Mouse (Mus musculus) C2C12 (cell line): ENCODE data around the gene Sppl2b. TPM values are rescaled to one million over a fixed set of nuclear protein-coding genes. Genes with fewer than 3 reads are reported as not detected.
"Not testable (repeated sequence)": the region's sequence is repeated elsewhere in the genome, so short reads cannot be mapped to it uniquely, and the experiment has no call there.

Experiments
- H3K27me3 ChIP-seq: one replicate; pipeline ENCODE4 v1.6.1; 2011; ENCODE audit not compliant: control insufficient read depth, insufficient read depth, insufficient read length
- H3K36me3 ChIP-seq: one replicate; pipeline ENCODE4 v1.6.1; 2011; ENCODE audit not compliant: control insufficient read depth, insufficient read depth
- H3K4me3 ChIP-seq: one replicate; pipeline ENCODE4 v1.5.1; 2011; ENCODE audit warnings: mild to moderate bottlenecking, control low read depth; ENCODE audit not compliant: poor library complexity, insufficient read depth, severe bottlenecking
- H3K79me2 ChIP-seq: one replicate; pipeline ENCODE4 v1.6.1; 2011; ENCODE audit not compliant: control insufficient read depth, insufficient read depth
- H3K79me3 ChIP-seq: one replicate; pipeline ENCODE4 v1.6.1; 2011; ENCODE audit warnings: low read depth, control low read depth
- H3ac ChIP-seq: one replicate; pipeline ENCODE3; 2011; ENCODE audit warnings: low read depth; ENCODE audit not compliant: control insufficient read depth, insufficient read length
- CEBPB ChIP-seq: IDR thresholded peaks from one replicate; pipeline ENCODE4 v1.6.1; 2011; ENCODE audit warnings: low read depth, mild to moderate bottlenecking, control low read depth, moderate library complexity
- CTCF ChIP-seq: IDR thresholded peaks from one replicate; pipeline ENCODE4 v1.5.1; 2011; ENCODE audit not compliant: control insufficient read depth, insufficient read depth, insufficient read length
- FOSL1 ChIP-seq: IDR thresholded peaks from one replicate; pipeline ENCODE4 v1.8.0; 2011; ENCODE audit warnings: mild to moderate bottlenecking, low read length; ENCODE audit not compliant: poor library complexity, insufficient read depth, severe bottlenecking
- MAX ChIP-seq: IDR thresholded peaks from one replicate; pipeline ENCODE4 v1.6.1; 2011; ENCODE audit warnings: mild to moderate bottlenecking, control low read depth
- MYOD1 ChIP-seq: IDR thresholded peaks from one replicate; pipeline ENCODE4 v1.6.1; 2011; ENCODE audit warnings: low read depth; ENCODE audit not compliant: control insufficient read depth, insufficient read length
- MYOG ChIP-seq: IDR thresholded peaks from one replicate; pipeline ENCODE4 v1.6.1; 2011; ENCODE audit not compliant: control insufficient read depth, insufficient read length; ENCODE audit errors: extremely low read depth
- USF1 ChIP-seq: IDR thresholded peaks from one replicate; pipeline ENCODE4 v1.6.1; 2011; ENCODE audit warnings: low read depth, mild to moderate bottlenecking, control low read depth, moderate library complexity
- polyA plus RNA-seq: library from polyadenylated mRNA; unstranded; fragments of >200 nt; fragmentation: generic; extraction: Trizol; gene quantifications from one replicate; pipeline ENCODE4 v1.2.1, GENCODE M21; 2012; ENCODE audit warnings: missing spikeins

Gene Sppl2b
- polyA plus RNA-seq, 1 experiment: 31.2 TPM

DNA sequence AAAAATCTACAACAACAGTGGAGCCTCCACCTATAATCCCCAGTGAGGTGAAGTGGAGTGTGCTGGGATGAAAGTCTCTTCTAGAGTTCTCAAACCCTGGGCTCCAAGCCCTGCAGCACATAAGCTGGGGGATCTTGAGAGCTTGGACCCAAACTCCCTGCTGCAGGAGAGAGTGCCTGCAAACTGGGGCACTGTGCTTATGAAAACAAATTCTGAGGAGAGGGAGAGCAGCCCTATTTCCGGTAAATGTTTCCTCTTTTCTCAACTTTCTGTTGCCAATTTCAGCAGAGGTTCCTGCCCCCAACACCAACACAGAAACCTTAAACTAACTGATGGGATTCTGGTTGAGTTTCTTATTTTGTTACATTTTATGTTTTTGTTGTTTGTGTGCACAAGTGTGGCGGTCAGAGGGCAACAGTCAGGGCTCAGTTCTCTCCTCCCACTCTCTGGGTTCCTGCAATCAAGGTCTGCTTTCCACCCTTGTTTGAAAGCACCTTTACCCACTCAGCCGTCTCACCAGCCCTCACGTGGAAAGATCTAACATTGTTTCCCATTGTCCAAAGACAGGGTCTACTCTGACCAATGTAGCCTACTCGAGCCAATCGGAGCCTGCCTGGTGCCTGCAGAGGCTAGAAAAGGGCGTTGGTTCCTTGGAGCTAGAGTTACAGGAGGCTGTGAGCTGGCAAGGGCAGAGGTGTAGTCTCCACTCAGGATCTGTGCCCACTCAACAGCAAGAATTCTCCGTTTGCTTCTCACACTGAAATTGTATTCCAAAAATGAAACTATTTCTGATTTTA is 31.0 kb upstream of the Sppl2b start:
- no peak overlapping the region for H3K4me3 ChIP-seq
- no peak for TF ChIP-seq MYOD1
- TF ChIP-seq FOSL1: no peak
- TF ChIP-seq USF1: no peak
- no peak for TF ChIP-seq CTCF
- TF ChIP-seq CEBPB: no peak
- no peak for TF ChIP-seq MAX
- TF ChIP-seq MYOG: no peak
- H3K79me3 ChIP-seq: peaks cover 19% of the 10 kb centered on the region
- H3K27me3 ChIP-seq: no peaks in the 10 kb centered on the region
- H3K79me2 ChIP-seq: peaks cover 26% of the 10 kb centered on the region
- H3K36me3 ChIP-seq: peaks cover 7% of the 10 kb centered on the region
- H3ac ChIP-seq: no peak overlapping the region

DNA sequence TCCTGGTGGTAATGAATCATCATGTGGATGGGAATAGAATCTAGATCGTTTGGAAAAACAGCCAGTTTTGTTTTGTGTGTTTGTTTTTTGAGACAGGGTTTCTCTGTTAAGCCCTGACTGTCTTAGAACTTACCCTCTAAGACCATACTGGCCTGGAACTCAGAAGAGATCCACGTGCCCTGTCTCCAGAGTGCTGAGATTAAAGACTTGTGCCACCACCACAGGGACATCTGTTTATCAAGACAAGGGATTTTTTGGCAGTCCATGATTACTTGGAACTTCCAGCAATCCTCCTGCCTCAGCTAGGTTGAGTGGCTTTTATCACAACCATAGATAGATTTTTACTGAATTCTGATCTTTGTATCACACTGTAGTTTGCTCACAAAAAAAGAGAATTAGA is 30.2 kb upstream of the Sppl2b start:
- Histone ChIP-seq H3K79me3 (peaks cover 24% of the 10 kb centered on the region), H3K4me3 (no peak overlapping the region), H3K79me2 (peaks cover 34% of the 10 kb centered on the region), H3K27me3 (no peaks in the 10 kb centered on the region), H3ac (no peak overlapping the region), H3K36me3 (peaks cover 14% of the 10 kb centered on the region)
- TF ChIP-seq USF1 (no peak), CTCF (no peak), FOSL1 (no peak), MAX (no peak), MYOD1 (no peak), MYOG (no peak), CEBPB (no peak)

DNA sequence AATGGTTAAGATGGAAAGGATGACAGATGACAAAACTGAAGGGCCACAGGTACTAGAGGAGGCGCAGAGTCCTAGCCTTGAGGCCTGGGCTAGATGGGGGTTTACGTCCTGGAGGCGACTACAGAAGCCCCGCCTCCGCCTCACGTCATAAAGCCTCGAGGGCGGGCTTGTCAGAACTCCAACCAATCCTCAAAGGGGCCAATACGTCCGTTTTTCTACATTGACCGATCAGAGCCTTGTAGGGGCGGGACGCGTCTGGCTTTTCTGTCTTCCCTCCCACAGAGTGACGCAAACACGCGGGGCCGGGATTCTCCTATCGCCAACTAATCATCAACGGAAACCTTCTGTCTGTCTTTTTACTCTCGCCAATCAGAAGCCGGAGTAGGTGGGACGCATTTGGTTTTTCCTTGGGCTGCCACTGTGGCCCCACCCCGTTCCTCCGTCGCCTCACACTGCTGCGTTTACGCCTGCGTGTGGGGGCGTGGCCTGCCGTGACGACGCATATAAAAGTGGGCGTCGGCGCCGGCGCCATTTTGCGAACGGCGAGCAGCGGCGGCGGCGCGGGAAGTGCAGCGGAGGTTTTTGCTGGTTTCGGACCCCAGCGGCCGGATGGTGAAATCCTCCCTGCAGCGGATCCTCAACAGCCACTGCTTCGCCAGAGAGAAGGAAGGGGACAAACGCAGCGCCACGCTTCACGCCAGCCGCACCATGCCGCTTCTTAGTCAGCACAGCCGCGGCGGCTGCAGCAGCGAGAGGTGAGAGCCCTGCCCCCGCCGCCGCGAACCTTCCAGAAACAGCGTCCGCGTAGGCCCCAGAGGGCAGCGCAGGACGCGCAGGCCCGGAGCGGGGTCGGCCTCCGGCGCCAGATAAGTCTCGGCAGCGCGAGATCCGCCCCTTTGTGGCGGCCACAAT is 28.7 kb upstream of the Sppl2b start, which contains the start of gene Oaz1:
TSS of gene Oaz1 (plus strand) at position 506 of the 912 bp plus-strand sequence.
- H3K4me3 ChIP-seq: peak within 1 kb of the TSS; percentile 92
- H3K36me3 ChIP-seq: peaks cover 26% of the 10 kb centered on the region
- H3K27me3 ChIP-seq: no peaks in the 10 kb centered on the region
- peak within 1 kb of the TSS; percentile 99 for H3ac ChIP-seq
- peaks cover 40% of the 10 kb centered on the region for H3K79me2 ChIP-seq
- TF ChIP-seq MAX: peak; percentile 39
- TF ChIP-seq MYOG: no peak
- peaks cover 24% of the 10 kb centered on the region for H3K79me3 ChIP-seq

DNA sequence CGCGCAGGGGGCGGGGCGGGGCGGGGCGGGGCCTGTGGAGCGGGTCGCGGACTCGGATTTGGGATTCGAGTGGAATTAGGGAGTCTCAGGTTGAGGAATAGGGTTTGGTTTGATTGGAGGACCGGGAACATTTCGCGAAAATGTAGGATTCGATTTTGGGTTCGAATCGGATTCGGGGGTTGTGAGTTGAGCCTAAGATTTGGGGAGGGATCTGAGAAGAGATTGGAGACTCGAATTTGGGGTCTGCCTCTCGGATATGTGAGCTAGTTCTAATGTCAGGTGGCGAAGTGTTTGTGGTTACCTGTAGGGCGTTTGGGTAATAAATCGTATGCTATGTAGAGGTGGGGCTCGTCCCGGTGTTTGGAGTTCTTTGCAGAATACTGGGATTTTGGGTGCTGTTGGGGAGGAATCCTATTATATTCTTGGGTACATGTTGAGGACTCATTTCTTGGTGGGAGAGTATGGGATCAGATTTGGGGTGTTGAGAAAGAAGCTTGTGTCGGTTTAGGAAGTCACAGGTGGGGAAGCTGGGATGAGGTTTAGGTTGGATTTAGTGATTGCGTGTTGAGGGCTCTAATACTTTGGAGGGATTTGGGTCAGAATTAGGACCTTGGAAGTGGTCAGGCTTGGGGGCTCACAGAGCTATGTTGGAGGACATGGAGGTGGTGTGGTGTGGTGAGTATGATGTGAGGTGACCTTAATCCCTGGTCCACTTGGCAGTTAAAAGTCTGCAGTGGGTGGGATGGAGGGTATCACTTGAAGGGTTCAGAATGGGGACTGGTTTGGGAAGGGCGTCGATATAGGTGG is 27.8 kb upstream of the Sppl2b start:
- no peaks in the 10 kb centered on the region for H3K27me3 ChIP-seq
- TF ChIP-seq USF1: no peak
- TF ChIP-seq MYOG: no peak
- TF ChIP-seq FOSL1: no peak
- TF ChIP-seq CTCF: no peak
- no peak for TF ChIP-seq MYOD1
- no peak for TF ChIP-seq CEBPB
- TF ChIP-seq MAX: no peak
- peak overlapping the region; percentile 92 for H3K4me3 ChIP-seq
- H3K36me3 ChIP-seq: peaks cover 26% of the 10 kb centered on the region
- H3ac ChIP-seq: peak overlapping the region; percentile 99
- peaks cover 40% of the 10 kb centered on the region for H3K79me2 ChIP-seq
- peaks cover 24% of the 10 kb centered on the region for H3K79me3 ChIP-seq

DNA sequence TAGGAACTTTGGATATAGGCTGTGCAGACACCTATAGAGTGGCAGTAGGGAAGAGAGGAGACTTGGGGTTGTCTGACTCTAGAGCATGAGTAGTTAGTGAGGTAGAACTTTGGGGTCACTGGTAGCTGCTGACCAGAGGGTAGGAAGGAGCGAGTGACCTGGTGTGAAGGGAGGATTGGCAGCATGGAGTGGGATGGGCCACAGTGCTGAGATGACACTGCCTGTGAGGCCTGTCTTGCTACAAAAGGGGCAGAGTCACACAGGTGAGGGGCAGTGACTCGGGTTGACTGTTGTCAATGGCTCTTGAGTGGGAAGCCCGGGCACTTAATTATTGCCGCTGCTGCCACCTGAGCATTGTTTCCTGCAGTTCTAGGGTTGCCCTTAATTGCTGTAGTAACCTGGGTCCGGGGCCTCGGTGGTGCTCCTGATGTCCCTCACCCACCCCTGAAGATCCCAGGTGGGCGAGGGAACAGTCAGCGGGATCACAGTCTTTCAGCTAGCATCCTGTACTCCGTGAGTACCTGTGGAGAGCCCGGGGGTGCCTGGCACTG is 27.1 kb upstream of the Sppl2b start:
- Histone ChIP-seq H3K36me3 (peaks cover 26% of the 10 kb centered on the region), H3ac (peak overlapping the region; percentile 99), H3K4me3 (peak overlapping the region; percentile 92), H3K79me3 (peaks cover 24% of the 10 kb centered on the region), H3K27me3 (no peaks in the 10 kb centered on the region), H3K79me2 (peaks cover 40% of the 10 kb centered on the region)
- TF ChIP-seq CTCF (no peak), USF1 (no peak), FOSL1 (no peak), CEBPB (no peak), MAX (no peak), MYOD1 (no peak), MYOG (no peak)

DNA sequence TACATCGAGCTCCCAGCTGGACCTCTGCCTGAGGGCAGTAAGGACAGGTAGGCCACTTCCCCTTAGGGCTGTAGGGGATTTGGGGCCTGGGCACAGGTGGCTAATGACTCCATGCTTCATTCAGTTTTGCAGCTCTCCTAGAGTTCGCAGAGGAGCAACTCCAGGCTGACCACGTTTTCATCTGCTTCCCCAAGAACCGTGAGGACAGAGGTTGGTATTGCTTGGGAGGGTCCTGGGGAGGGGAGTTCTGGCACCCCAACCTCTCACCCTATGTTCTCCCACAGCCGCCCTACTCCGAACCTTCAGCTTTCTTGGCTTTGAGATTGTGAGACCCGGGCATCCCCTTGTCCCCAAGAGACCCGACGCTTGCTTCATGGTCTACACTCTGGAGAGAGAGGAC is 26.5 kb upstream of the Sppl2b start:
- H3K4me3 ChIP-seq, H3ac ChIP-seq, H3K27me3 ChIP-seq: not testable (repeated sequence)
- H3K79me3 ChIP-seq: peaks cover 24% of the 10 kb centered on the region
- peaks cover 26% of the 10 kb centered on the region for H3K36me3 ChIP-seq
- H3K79me2 ChIP-seq: peaks cover 40% of the 10 kb centered on the region
